Mouse (Mus musculus) lung, adult 18-20 months (tissue): Measurements from ENCODE around the gene Rnf5.

Source experiments
- DNase-seq, 2 experiments: peaks; one replicate each; pipeline ENCODE4 v3.0.0; 2022; ENCODE audit warnings: mixed read lengths in 2 of 2

Rnf5 gene

DNA sequence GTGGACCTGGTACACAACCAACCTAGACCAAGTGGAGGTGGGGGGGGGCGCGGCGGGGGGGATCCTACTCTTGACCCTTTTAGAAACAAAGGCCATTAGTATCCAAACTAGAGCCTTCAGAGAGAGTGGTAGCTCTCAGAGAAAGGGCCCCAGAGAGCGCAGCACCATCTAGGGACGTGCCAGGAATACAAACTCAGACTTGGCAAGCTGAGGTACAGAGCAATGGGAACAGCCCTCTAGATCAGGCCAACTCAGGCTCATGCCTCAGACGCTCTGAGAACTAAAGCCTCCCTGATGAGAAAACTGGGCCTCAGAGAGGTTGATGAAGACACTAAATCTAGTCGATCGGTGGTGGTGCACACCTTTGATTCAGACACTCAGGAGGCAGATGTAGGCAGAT is 18.4 kb downstream of the Rnf5 start:
- no peak for DNase-seq

- no peak for DNase-seq
These were observed 19.7 kb downstream of the Rnf5 start for GRCm38 (mm10) chr17:34583819-34584218.

DNA sequence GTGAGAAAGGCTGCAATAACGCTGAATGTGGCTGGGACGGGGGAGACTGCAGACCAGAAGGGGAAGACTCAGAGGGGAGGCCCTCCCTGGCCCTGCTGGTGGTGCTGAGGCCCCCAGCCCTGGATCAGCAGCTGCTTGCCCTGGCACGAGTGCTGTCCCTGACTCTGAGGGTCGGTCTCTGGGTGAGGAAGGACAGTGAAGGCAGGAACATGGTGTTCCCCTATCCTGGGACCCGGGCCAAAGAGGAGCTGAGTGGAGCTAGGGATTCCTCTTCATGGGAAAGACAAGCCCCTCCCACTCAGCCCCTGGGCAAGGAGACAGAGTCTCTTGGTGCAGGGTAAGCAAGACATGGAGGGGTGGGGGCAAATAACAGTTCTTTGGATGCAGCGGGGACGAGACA is 20.1 kb downstream of the Rnf5 start:
- no peak for DNase-seq

GRCm38 (mm10) chr17:34582528-34582927 is 21.0 kb downstream of the Rnf5 start:
- no peak for DNase-seq

GRCm38 (mm10) chr17:34578070-34578469 is 25.4 kb downstream of the Rnf5 start:
- no peak for DNase-seq

GRCm38 (mm10) chr17:34576577-34576976 is 26.9 kb downstream of the Rnf5 start:
- no peak for DNase-seq

DNA sequence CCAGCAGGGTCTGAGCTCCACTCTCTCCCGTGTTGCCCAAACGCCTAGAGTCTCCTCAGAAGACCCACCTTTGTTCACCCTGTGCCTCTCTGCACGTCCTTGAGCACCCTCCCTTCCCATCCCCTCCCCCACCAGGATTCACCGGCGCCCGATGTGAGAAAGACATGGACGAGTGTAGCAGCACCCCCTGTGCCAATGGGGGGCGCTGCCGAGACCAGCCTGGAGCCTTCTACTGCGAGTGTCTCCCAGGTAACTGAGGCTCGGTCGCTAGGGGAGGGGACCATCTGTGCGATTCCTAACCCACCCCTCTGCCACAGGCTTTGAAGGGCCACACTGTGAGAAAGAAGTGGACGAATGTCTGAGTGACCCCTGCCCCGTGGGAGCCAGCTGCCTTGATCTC is 31.1 kb downstream of the Rnf5 start:
- no peak for DNase-seq

- no peak for DNase-seq
These were observed 31.6 kb downstream of the Rnf5 start for GRCm38 (mm10) chr17:34571875-34572274.

DNA sequence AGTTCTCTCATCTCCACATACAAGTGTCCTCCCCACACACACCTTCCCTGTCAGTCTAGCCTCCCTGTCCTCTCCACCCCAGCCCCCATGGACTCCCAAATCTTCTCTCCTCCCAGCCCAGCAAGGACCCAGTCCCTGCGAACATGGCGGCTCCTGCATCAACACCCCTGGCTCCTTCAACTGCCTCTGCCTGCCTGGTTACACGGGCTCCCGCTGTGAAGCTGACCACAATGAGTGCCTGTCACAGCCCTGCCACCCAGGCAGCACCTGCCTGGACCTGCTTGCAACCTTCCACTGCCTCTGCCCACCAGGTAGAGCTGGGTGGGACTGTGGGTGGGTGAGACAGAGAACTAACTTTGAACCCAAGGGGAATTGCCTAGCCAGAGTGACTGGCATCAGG is 33.6 kb downstream of the Rnf5 start:
- DNase-seq: no peak

GRCm38 (mm10) chr17:34568421-34568820 is 35.1 kb downstream of the Rnf5 start:
- no peak for DNase-seq

DNA sequence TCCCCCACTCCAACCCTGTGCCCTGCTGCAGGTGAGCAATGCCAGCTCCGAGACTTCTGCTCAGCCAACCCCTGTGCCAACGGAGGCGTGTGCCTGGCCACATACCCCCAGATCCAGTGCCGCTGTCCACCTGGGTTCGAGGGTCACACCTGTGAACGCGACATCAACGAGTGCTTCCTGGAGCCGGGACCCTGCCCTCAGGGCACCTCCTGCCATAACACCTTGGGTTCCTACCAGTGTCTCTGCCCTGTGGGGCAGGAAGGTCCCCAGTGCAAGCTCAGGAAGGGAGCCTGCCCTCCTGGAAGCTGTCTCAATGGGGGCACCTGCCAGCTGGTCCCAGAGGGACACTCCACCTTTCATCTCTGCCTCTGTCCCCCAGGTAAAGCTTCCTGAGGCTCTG is 36.2 kb downstream of the Rnf5 start:
- no peak for DNase-seq

- peak; percentile 73 to 82 for DNase-seq
These were observed 38.7 kb downstream of the Rnf5 start for GRCm38 (mm10) chr17:34564796-34565195.

DNA sequence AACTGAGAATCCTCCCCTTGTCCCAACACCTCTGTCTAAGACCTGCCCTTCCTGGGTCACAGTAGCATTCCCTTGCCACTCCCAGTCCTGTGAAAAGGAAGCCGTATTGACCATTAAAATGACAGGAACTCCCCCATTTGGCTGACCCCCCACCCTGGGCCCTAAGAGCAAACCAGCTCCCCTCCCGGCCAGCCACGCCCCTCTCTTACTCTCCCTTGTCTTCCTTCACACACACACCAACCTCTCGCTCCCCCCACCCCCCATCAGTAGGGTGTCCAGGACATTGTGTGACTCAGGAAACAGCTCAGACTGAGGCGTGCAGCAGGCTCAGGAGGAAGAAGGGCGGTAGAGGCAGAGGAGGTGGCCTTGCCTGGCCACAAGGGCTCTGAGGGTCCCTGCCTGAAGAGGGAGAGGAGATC is 39.5 kb downstream of the Rnf5 start, which contains the start of gene Notch4:
Notch4 (plus strand) TSS at position 266 of the 419 bp plus-strand sequence.
- DNase-seq: peak; percentile 73 to 83

DNA sequence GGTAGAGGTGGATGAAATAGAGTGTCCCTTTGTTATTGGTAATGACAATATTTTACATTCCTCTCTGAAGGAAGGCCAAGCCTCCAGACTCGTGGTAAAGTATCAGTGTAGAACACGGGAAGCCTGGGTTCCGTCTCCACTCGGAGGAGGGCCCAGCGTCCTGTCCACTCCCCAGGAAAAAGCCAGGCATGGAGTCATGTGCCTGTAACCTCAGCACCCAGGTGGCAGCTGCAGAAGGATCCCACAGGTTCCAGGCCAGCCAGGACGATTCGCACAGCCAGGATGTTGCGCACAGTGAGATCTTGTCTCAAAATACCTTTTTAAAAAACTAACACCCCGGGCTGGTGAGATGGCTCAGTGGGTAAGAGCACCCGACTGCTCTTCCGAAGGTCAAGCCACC is 40.1 kb downstream of the Rnf5 start:
- DNase-seq: no peak

GRCm38 (mm10) chr17:34562595-34562994 is 40.9 kb downstream of the Rnf5 start:
- DNase-seq: no peak

DNA sequence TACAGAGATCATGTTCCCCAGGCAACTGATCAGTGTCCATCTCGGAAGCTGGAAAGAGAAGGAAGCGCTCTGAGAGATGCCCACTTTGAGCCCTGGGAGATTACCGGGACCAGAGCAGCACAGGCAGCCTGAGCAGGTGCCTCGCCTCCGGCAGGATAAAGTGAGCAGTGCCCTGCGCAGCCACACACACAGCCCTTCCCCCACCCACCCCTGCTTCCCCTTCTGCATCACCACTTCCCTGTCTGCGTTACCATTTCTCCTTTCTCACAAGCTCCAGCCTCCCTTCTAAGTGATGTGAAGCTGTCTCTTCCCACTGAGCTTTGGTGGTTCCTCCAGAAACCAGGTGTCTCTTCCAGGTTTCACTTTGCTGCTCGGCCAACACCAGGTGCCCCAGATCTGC is 42.3 kb downstream of the Rnf5 start:
- DNase-seq: no peak

- DNase-seq: no peak
These were observed 43.1 kb downstream of the Rnf5 start for GRCm38 (mm10) chr17:34560438-34560837.

DNA sequence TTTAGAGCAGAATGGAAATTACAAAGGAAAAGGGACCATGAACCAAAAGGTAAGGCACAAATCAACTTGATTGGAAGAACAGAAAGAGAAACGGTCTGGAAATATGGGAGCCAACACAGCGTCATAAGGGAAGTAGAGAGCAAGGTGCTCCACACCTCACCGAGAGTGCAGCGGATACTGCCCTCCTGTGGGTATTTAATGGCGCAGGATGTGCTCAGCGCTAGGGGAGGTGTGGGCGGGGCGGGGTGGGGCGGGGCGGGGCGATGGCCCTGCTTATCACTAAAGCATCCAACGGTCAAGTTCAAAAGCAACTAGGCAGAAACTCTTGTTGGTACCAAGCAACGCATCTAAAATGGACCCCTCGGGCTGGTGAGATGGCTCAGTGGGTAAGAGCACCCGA is 43.6 kb downstream of the Rnf5 start:
- no peak for DNase-seq

DNA sequence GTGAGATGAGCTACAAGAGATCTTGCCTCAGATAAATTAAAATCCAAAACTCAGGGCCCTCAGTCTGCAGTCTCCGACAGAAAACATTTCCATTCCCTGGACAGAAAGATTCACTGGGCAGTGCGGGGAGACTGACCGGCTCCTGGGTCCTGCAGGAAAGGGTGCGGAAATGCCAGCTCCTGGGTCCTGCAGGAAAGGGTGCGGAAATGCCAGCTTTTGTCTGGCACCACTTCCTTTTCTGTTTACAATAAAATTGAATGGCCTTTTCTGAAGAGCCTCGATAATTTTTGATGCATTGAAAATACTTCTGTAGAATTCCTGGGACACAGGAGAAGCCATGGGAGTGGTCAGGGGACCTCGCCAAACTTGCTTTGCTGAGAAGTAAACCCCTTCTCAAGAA is 44.4 kb downstream of the Rnf5 start:
- DNase-seq: peak in 1 of 2 experiments; percentile 29

- DNase-seq: no peak
These were observed 46.1 kb downstream of the Rnf5 start for GRCm38 (mm10) chr17:34557411-34557810.

- no peak for DNase-seq
These were observed 47.1 kb downstream of the Rnf5 start for GRCm38 (mm10) chr17:34556406-34556805.

DNA sequence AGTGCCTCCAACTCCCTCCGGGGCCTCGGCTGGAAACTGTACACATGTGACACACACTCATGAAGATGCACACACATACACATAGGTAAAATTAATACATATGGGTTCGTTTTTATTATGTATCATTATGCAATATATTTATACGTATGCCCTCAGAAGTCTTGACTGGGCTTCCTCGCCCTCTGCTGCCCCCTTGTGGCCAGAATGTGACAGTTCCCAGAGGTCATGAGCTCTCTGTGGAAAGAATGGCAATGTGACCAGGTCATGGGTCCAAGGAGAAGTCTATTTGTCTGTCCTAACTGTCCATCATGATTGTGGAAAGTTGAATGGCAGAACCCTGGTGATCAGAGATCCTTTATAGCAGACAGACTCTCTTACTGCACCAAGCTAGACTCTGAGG is 48.0 kb downstream of the Rnf5 start:
- DNase-seq: peak; percentile 81 to 87
